Mouse (Mus musculus): ENCODE measurements at regions not wholly inside any gene's neighbourhood (a gene's known extent, or its start where the extent isn't known, plus 50 kb on each side); places are given as distances from the start of the nearest gene placed in this dataset.
A peak's percentile ranks its signal among the peaks of the same experiment; 100 is the strongest.
"Not testable (repeated sequence)": the region's sequence is repeated elsewhere in the genome, so short reads cannot be mapped to it uniquely, and the experiment has no call there.

DNA sequence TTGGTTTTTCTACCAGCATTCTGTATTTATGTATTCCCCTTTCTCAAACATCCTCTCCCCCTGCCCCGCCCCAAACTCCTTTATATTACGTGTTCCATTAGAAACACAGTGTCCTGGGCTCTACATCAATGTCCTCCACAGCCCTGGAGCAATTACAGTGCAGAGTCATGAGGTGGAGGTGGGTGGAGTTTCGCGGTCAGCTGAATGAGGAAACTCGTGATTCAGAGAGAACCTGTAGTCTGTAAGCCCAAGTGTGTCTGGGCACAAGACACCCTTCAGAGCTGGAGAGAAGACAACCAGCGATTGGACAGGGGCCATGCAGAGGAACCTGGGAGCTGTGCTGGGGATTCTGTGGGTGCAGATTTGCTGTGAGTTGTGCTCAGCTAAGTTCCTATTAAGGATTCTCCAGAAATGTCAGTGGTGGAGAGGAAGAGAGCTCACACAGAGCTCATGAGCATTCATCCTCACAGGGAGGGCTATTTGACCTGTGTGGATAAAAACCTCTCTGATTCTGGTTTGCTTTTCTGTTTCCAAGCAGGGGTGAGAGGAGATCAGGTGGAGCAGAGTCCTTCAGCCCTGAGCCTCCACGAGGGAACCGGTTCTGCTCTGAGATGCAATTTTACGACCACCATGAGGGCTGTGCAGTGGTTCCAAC, 570.4 kb downstream of the Dad1 start:
- not testable (repeated sequence) for DNase-seq

- DNase-seq: not testable (repeated sequence)
These were observed 571.2 kb downstream of the Dad1 start for GRCm38 (mm10) chr14:53682679-53683078.

DNA sequence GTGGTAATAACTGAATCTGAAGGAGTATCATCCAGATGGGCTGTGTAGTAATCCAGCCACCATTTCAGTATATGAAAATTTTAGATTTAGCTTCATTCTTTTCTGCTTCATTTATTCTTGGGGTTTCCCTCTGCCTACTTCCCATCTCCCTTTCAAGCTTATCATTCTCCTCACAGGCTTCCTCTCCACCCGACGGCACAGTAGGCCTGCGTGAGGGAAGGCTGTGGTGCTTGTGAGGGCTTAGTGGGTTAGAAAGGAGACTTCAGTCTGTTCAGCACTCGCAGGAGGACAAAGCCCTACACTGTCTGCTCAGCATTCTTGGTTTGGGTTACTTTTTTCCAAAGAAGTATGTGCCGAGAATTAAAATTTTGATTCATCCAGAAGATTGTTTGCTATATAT, 572.6 kb downstream of the Dad1 start:
- DNase-seq: not testable (repeated sequence)

DNA sequence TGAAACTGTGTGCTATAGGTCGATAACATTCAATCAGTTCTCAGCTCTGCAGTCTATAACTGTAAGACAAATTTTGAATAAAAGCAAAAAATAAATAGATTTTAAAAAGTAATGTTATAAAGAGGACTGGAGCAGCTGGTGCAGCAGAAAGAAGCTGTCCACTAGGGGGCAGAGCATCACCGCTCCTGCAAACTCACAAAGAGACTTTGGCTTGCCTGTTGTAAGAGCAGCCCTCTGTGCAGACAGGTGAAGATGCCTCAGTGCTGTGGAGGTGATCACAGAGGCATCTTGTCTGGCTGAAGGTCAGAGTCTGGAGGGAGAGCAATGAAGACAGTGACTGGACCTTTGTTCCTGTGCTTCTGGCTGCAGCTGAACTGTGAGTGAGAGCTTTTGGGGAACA, 588.2 kb downstream of the Dad1 start:
- peak; percentile 56 for DNase-seq

GRCm38 (mm10) chr14:53662700-53663355, 591.1 kb downstream of the Dad1 start:
- DNase-seq: not testable (repeated sequence)

DNA sequence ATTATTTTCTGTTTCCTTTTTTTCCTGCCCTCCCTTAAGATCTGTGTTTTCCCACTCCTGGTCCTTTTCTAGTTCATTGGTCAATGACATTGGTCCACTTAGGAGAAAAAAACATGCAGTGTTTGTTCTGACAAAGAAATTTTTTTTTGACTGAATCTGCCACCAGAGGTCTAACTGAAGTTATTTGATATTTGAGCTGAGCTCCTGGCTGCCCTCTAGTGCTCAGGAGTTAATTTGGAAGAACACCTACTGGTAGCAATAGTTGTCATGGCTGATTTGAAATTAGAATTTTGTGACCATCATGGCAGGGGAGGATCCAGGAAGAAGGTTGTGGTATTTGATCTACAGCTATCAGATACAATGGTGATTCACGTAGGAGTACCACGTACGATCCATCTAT, 599.2 kb downstream of the Dad1 start:
- DNase-seq: not testable (repeated sequence)

- not testable (repeated sequence) for DNase-seq
These were observed 602.8 kb downstream of the Dad1 start for GRCm38 (mm10) chr14:53651061-53651460.

DNA sequence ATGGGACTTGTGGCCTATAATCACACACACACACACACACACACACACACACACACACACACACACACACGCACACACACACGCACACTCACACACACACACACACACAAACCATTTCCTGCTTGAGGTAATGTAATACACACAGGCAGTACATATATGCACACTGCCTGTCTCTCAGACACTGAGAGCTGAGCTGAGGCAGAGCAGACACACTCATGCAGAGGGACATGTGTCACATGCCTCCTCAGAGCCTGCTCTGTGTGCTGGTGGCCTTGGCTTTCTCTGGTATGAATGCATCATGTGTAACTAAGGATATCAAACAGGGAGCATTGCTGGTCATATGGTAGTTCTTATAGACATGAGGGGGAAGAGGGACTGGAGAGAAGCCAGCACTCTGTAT, 604.7 kb downstream of the Dad1 start:
- DNase-seq: not testable (repeated sequence)

- DNase-seq: not testable (repeated sequence)
These were observed 613.5 kb downstream of the Dad1 start for GRCm38 (mm10) chr14:53640441-53640840.

DNA sequence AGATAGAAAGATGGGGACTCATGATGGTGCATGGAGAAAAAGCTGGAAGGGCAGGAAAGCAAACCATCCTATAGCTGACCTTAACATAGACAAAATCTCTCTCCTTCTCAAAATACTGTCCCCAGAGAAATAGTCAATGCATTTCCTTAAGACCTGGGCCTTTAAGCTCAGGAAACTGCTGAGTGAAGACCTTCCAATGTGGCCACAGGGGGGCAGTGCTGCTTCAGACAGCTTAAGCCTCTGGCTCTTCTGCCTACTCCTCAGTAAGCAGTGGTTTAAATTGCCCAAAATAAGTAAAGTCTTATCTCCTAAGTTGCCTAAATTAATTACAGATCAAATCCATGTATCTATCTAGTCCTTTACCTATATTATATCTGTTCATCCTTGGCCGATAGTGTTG, 616.2 kb downstream of the Dad1 start:
- DNase-seq: peak; percentile 42

DNA sequence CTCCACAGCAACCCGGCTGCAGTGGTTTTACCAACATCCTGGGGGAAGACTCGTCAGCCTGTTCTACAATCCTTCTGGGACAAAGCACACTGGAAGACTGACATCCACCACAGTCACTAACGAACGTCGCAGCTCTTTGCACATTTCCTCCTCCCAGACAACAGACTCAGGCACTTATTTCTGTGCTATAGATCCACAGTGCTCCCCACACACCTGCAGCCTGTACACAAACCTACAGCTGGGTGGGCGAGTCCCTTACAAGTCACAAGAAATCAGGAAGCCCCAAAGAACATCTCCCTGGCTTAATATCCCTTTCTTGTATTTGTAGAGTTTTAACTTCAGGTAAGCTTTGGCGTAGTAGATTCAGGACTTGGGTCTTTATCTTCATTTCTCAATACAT, 618.7 kb downstream of the Dad1 start:
- DNase-seq: not testable (repeated sequence)

DNA sequence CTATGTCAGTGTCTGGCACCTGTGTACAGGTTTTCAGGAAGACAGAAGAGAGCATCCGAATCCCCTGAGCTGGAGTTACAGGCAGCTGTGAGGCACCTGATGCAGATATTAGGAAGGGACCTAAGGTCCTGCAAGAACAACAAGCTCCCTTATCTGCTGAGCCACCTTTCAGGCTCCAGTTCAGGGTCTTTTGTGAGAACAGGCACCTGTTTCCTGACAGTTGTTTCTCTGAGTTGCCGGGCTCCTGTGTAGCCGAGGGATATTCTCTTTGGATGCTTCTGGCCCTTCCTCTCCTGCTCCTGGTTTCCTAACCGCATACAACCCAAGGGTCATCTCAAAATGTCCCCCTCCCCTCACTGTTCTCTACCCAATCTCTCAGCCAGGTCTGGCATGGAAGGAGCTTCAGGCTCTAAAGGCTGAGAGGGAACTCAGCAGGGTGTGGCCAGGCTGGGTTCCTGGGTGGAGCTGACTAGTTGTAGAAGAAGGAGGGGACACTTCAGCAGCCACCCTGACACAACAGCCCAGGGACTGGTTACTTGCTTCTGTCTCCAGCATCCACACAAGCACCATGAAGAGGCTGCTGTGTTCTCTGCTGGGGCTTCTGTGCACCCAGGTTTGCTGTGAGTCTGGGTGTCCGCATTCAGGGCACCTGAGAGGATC, 619.5 kb downstream of the Dad1 start:
- not testable (repeated sequence) for DNase-seq

GRCm38 (mm10) chr14:53633743-53634142, 620.2 kb downstream of the Dad1 start:
- not testable (repeated sequence) for DNase-seq

DNA sequence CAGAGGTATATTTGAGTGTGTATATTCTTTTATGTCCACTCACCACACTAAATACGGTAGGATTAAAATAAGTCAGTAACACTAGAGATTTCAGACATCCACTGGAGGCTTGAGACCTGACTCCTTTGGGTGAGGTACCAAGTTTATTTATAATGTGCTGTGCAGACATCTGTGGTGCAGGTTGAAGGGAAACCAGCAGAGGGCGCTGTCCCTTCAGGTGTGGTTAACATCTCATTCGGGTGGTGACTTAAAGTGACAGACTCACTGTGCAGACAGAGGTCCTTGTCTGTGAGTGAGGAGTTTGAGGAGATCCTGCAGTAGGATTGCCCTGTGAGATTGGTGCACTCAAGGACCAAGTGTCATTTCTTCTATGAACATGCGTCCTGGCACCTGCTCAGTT, 632.5 kb downstream of the Dad1 start:
- not testable (repeated sequence) for DNase-seq

GRCm38 (mm10) chr14:53616061-53616460, 637.8 kb downstream of the Dad1 start:
- not testable (repeated sequence) for DNase-seq

DNA sequence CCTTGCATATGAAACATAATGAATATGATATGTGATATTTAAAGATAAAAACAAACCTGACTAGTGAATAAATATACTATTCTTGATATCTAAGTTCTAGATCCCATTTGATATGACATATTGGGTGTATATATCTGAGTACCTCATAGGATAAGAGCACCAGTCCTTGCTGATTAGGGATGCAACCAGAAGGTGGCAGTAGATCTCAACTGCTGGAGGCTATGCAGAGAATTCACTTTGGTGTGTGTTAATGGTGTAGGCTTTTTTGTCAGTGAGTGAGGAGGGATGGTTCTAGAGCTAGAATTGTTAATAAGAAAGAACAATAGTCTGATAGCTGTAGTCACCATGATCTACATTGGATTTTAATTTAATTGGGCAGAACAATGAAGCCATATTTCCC, 639.6 kb downstream of the Dad1 start:
- DNase-seq: peak; percentile 17

GRCm38 (mm10) chr14:53599299-53599698, 654.6 kb downstream of the Dad1 start:
- not testable (repeated sequence) for DNase-seq

DNA sequence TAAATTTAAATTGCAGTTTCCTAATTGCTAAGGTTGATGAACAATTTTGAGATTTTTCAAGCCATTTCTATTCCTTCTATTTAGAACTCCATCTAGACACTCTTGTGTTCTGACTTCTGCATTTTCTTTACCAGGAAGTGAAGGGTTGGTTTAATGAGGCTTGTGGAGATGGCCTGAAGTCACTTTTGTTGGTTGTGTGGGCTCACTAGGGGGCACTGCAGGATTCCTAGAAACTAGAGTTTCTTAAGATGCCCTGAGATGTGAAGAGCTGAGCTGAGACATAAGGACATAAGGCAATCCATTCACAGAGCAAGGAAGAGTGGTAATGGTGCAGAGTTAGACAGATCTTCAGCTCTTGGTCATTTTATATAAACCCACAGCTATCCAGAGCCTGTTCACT, 656.6 kb downstream of the Dad1 start:
- not testable (repeated sequence) for DNase-seq

DNA sequence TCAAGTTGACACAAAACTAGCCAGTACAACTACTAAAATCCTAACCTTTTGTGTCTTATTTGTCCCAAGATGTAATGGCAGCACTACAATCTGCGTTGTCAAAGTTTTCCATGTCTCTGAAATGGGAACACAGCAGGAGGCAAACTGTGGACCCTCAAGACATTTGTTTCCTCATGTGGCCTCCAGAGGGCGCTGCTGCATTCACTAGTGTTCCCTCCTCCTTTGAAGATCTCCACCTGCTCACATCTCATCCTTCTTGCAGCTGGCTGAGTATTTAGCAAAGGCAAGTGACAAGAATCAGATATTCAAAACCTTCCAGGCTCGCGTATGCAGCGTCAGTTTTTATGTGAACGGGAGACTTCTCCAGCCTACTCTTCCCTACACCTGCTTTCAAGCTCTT, 663.3 kb downstream of the Dad1 start:
- peak; percentile 21 for DNase-seq

DNA sequence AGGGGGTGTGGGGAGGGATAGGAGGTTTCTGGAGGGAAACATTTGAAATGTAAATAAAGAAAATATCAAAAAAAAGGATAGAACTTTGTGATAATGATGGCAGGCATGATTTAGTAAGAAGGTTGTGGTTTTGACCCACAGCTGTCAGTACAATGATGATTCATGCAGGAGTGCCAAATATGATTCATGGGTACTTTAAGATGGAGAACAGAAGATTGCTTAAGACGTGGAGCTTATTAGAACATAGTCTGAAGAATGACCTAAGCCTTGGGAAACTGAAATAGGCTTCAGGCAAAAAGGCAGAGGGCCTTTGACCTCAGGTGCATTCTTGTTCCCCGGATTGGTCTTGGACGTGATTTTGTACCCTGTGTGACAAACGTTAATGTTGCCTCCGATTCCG, 671.4 kb downstream of the Dad1 start:
- DNase-seq: not testable (repeated sequence)

- not testable (repeated sequence) for DNase-seq
These were observed 672.2 kb downstream of the Dad1 start for GRCm38 (mm10) chr14:53581734-53582133.

- DNase-seq: not testable (repeated sequence)
These were observed 677.0 kb downstream of the Dad1 start for GRCm38 (mm10) chr14:53576927-53577326.

DNA sequence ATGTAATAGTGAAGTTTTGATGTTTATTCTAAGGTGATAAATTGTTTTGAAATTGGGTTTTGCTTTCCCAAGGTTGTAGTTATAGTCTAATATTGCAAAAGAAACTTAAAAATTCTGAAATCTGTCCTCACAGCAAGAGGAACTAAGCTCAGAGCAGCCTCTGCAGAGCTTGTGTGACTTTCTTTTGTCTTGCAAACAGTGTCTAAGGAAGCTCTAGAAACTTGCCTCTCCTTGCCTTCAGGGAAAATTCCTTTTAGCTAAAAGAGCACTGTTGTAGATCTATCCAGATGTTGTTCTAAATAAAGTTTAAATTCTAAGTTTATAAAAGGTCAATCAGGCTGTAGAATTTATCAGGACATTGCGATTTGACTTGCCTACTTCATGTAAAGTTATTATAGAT, 681.2 kb downstream of the Dad1 start:
- DNase-seq: not testable (repeated sequence)

GRCm38 (mm10) chr14:53562606-53563005, 691.3 kb downstream of the Dad1 start:
- DNase-seq: no peak

Measured in embryo, embryonic 11 days (tissue).